Mouse (Mus musculus) layer of hippocampus, postnatal 14 days (tissue): ENCODE measurements around the gene Olfr1085. TPM values are rescaled to one million over a fixed set of nuclear protein-coding genes. Genes with fewer than 3 reads are reported as not detected.
"Not testable (repeated sequence)": the region's sequence is repeated elsewhere in the genome, so short reads cannot be mapped to it uniquely, and the experiment has no call there.

Experiments used
- DNase-seq, 2 experiments: peaks; one replicate each; pipeline ENCODE4 v3.0.0; 2021 to 2022; ENCODE audit warnings: low spot score in 2 of 2, mixed read lengths in 1 of 2
- long read RNA-seq, 2 experiments: library from polyadenylated mRNA; stranded (forward); transcript quantifications; one replicate each; pipeline ENCODE4 v2.0.0; 2021
- total RNA-seq, 2 experiments: library from RNA; stranded (reverse); gene quantifications; 2 replicates each; pipeline ENCODE4 v1.2.3; 2021

Gene Olfr1085
- total RNA-seq: not detected
- long read RNA-seq, experiment 1: 0 reads
- long read RNA-seq, experiment 2: 0 reads

DNA sequence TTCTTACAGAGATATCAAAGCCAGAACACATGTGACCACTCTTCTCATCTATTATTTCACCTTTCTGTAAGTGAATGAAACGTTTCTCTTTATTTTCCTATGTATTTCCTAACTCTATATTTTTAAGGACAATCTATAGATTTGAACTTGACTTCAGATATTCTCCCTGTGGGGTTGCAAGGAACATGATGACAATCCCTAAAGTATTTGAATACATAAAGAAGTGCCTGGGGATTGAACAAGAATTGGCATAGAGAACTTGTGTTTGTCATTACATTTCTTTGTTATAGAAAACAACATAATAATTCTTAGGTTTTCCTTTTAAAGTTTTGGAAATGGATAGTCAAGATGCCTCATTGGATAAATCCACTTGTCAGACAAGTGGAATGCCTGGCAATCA is at the start of gene Olfr1085:
Gene Olfr1085 (minus strand): TSS at position 101 of the 400 bp plus-strand sequence.
- no peak for DNase-seq

DNA sequence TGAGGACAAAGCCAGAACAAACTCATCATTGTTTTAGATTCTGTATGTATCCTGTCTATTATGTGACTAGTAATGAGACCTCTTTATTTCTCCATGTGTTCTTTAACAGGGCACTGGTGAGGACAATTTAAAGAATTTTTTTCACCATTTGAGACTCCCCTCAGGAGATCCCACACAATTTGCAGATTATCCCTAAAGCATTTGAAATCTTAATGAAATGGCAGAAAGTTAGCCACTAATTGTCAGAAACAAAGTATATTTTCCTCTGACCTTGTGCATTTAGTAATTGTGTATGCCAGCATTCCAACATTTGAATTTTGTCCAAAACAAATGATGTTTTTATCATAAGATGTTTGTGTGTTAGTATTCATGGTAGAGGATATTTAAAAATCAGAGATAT is 36.5 kb upstream of the Olfr1085 start, which contains the start of gene Olfr1087:
Gene Olfr1087 (minus strand): TSS at position 101 of the 400 bp plus-strand sequence.
- DNase-seq: no peak

DNA sequence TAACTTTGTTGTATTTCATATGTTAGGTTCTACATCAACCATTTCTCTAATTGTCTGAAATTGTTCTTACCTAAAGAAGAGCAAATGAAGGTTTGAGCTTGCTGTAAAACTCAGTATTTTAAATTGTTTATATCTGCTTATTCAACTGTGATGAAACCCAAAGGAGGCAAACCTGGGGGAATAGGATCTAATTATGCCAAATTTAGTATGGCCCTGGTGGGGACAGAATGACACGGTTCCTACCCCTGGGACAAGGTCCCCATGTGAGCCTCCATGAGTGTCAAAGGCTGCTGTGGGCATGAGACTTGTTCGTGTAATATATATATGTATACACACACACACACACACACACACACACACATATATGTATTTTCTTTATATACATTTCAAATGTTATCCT is 18.2 kb upstream of the Olfr1085 start, which contains the start of gene Olfr1086:
Gene Olfr1086 (minus strand): TSS at position 101 of the 400 bp plus-strand sequence.
- DNase-seq: no peak

DNA sequence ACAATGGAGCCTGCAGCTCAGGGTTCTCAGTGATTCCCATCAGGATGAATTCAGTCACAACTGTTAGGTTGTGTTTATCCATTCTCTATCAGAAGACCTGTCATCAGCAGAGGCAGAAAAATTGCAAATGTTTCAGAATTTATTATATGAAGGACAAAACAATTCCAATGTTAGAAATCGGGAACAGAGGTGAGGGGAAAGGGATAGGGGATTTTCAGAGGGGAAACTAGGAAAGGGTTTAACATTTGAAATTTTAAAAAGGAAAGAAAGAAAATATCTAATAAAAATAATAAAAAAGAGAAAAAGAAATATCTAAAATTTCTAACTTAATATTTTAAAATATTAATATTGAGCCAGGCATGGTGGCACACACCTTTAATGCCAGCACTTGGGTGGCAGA is 22.2 kb downstream of the Olfr1085 start, which contains the start of gene Olfr1084:
Gene Olfr1084 (minus strand): TSS at position 101 of the 400 bp plus-strand sequence.
- not testable (repeated sequence) for DNase-seq

Other genes starting within 250 kb of the Olfr1085 start
- not detected for gene Olfr1061, start 248.0 kb downstream of the Olfr1085 start, total RNA-seq
- not detected for gene Olfr1062, start 235.3 kb downstream of the Olfr1085 start, total RNA-seq
- not detected for gene Olfr1065, start 211.4 kb downstream of the Olfr1085 start, total RNA-seq
- not detected for gene Olfr1066, start 205.8 kb downstream of the Olfr1085 start, total RNA-seq
- not detected for gene Olfr228, start 174.6 kb downstream of the Olfr1085 start, total RNA-seq
- gene Olfr1076, start 153.6 kb downstream of the Olfr1085 start, total RNA-seq: not detected
- not detected for gene Olfr1079, start 119.5 kb downstream of the Olfr1085 start, total RNA-seq
- not detected for gene Olfr1080, start 103.8 kb downstream of the Olfr1085 start, total RNA-seq
- gene Olfr1082, start 63.1 kb downstream of the Olfr1085 start, total RNA-seq: not detected
- gene Olfr1084, start 22.3 kb downstream of the Olfr1085 start, total RNA-seq: not detected
- gene Olfr1086, start 18.1 kb upstream of the Olfr1085 start, total RNA-seq: not detected
- gene Olfr1087, start 36.4 kb upstream of the Olfr1085 start, total RNA-seq: not detected
- not detected for gene Olfr1089, start 71.7 kb upstream of the Olfr1085 start, total RNA-seq
- not detected for gene Olfr1090, start 97.0 kb upstream of the Olfr1085 start, total RNA-seq
- gene Olfr1093, start 120.5 kb upstream of the Olfr1085 start, total RNA-seq: not detected
- gene Olfr141, start 148.0 kb upstream of the Olfr1085 start, total RNA-seq: not detected
- gene Olfr1094, start 162.6 kb upstream of the Olfr1085 start, total RNA-seq: not detected
- not detected for gene Olfr1095, start 189.7 kb upstream of the Olfr1085 start, total RNA-seq
- gene Gm13723, start 212.8 kb upstream of the Olfr1085 start, total RNA-seq: not detected
- not detected for gene Olfr1097, start 230.2 kb upstream of the Olfr1085 start, total RNA-seq